Mouse (Mus musculus): Measurements from ENCODE around the gene Poln.

The Poln gene

GRCm38 (mm10) chr5:33994671-33995625 is 174.3 kb downstream of the Poln start:
- DNase-seq (ENCODE audit: low read depth, low spot score), result peak; percentile 85

- DNase-seq (ENCODE audit: low read depth, low spot score), result peak; percentile 93
Observed at GRCm38 (mm10) chr5:33983309-33984121, 185.7 kb downstream of the Poln start, which contains the start of gene Gm1673. TSS of gene Gm1673 (plus strand) at chr5:33983433.

- DNase-seq (ENCODE audit: low read depth, low spot score), result peak; percentile 61
Observed at GRCm38 (mm10) chr5:33982731-33983259, 186.5 kb downstream of the Poln start.

GRCm38 (mm10) chr5:33976267-33976666 is 193.0 kb downstream of the Poln start:
- no peak for DNase-seq (ENCODE audit: low read depth, low spot score)

GRCm38 (mm10) chr5:33974736-33975135 is 194.5 kb downstream of the Poln start:
- peak; percentile 53 for DNase-seq (ENCODE audit: low read depth, low spot score)

GRCm38 (mm10) chr5:33959382-33959781 is 209.9 kb downstream of the Poln start:
- no peak for DNase-seq (ENCODE audit: low read depth, low spot score)
